Mouse (Mus musculus): ENCODE results near the gene Slc12a9. TPM values are rescaled to one million over a fixed set of nuclear protein-coding genes. Genes with fewer than 3 reads are reported as not detected.

The Slc12a9 gene
- total and polyA plus RNA-seq, 3 experiments = 8.8 to 12.1 TPM; not detected in 1

GRCm38 (mm10) chr5:137377603-137378002 is 44.2 kb upstream of the Slc12a9 start:
- TF ChIP-seq CHD1 (IDR thresholded peaks at IDR 0.05; ENCODE audit: low read depth, low read length) (no peak), USF2 (IDR thresholded peaks at IDR 0.05; ENCODE audit: borderline replicate concordance in 1 of 2, insufficient read depth in 1 of 2, low read depth in 1 of 2, low read length in 2 of 2) (no peak), NELFE (IDR thresholded peaks at IDR 0.05; ENCODE audit: low read depth, low read length) (no peak), GATA1 (IDR thresholded peaks at IDR 0.05; ENCODE audit: low read depth, low read length) (no peak), POLR2AphosphoS5 (IDR thresholded peaks at IDR 0.05; ENCODE audit: borderline replicate concordance, low read depth, low read length) (no peak), ZMIZ1 (IDR thresholded peaks at IDR 0.05; ENCODE audit: low read depth, low read length) (no peak), TBP (IDR thresholded peaks at IDR 0.05; ENCODE audit: low read depth, low read length) (no peak), RCOR1 (IDR thresholded peaks at IDR 0.05; ENCODE audit: low read depth, low read length) (no peak), MAX (IDR thresholded peaks at IDR 0.05; ENCODE audit: low read length) (no peak), NRF1 (IDR thresholded peaks at IDR 0.05; ENCODE audit: insufficient read depth, low read depth, low read length, poor library complexity, severe bottlenecking) (no peak), SMC3 (IDR thresholded peaks at IDR 0.05; ENCODE audit: low read depth, low read length) (no peak), UBTF (IDR thresholded peaks at IDR 0.05; ENCODE audit: borderline replicate concordance, insufficient read depth, low read depth, low read length) (no peak), ELF1 (IDR thresholded peaks at IDR 0.05; ENCODE audit: low read depth, low read length) (no peak), E2F4 (IDR thresholded peaks at IDR 0.05; ENCODE audit: borderline replicate concordance, low read depth, low read length) (no peak), ZC3H11A (IDR thresholded peaks at IDR 0.05; ENCODE audit: low read depth, low read length) (no peak), ETS1 (IDR thresholded peaks at IDR 0.05; ENCODE audit: low read depth, low read length) (no peak)

GRCm38 (mm10) chr5:137377176-137377575 is 43.8 kb upstream of the Slc12a9 start:
- H3K9me3 ChIP-seq (replicated peaks; ENCODE audit: insufficient read depth, low read length) = no peaks in the 10 kb centered on the region
- no peak overlapping the region for H3K9ac ChIP-seq (ENCODE audit: control insufficient read depth, low read depth, low read length, poor library complexity, severe bottlenecking)
- H3K4me3 ChIP-seq (ENCODE audit: control insufficient read depth in 1 of 2, insufficient read depth in 1 of 2, low read depth in 2 of 2, low read length in 2 of 2) = no peak overlapping the region
- H3K36me3 ChIP-seq (ENCODE audit: control insufficient read depth in 1 of 2, insufficient read depth in 2 of 2, low read length in 2 of 2) = no peaks in the 10 kb centered on the region
- no peak overlapping the region for H3K27ac ChIP-seq (ENCODE audit: control insufficient read depth, low read depth, low read length)
- no peak for TF ChIP-seq ELF1 (IDR thresholded peaks at IDR 0.05; ENCODE audit: low read depth, low read length)
- TF ChIP-seq MYB (IDR thresholded peaks at IDR 0.05; ENCODE audit: low read depth, low read length) = no peak
- no peak for TF ChIP-seq ZKSCAN1 (IDR thresholded peaks at IDR 0.05; ENCODE audit: low read depth, low read length)
- no peak for TF ChIP-seq MAFK (IDR thresholded peaks at IDR 0.05; ENCODE audit: borderline replicate concordance, low read depth, low read length)
- TF ChIP-seq MAZ (IDR thresholded peaks at IDR 0.05; ENCODE audit: low read depth, low read length) = no peak
- no peak for TF ChIP-seq GABPA (IDR thresholded peaks at IDR 0.05; ENCODE audit: low read depth, low read length)
- no peak for TF ChIP-seq TBP (IDR thresholded peaks at IDR 0.05; ENCODE audit: low read depth, low read length)
- no peak for TF ChIP-seq MYC (IDR thresholded peaks at IDR 0.05; ENCODE audit: low read depth, low read length)
- no peak for TF ChIP-seq CHD1 (IDR thresholded peaks at IDR 0.05; ENCODE audit: low read depth, low read length)
- TF ChIP-seq USF2 (IDR thresholded peaks at IDR 0.05; ENCODE audit: borderline replicate concordance in 1 of 2, insufficient read depth in 1 of 2, low read depth in 1 of 2, low read length in 2 of 2) = no peak
- no peaks in the 10 kb centered on the region for H3K79me2 ChIP-seq (ENCODE audit: control insufficient read depth, insufficient read depth, low read length, poor library complexity)
- no peaks in the 10 kb centered on the region for H3K4me1 ChIP-seq (ENCODE audit: control insufficient read depth in 1 of 2, insufficient read depth in 2 of 2, low read length in 2 of 2)
- peaks cover 1 to 7% of the 10 kb centered on the region in 2 experiments; a peak in 3 of 4 replicates for H3K27me3 ChIP-seq (ENCODE audit: control insufficient read depth in 1 of 2, insufficient read depth in 2 of 2, low read length in 2 of 2)
- no peak for DNase-seq (ENCODE audit: low read depth, low spot score)

More at GRCm38 (mm10) chr5:137377603-137378002, 44.2 kb upstream of the Slc12a9 start:
- H3K27me3 ChIP-seq (ENCODE audit: control insufficient read depth in 1 of 2, insufficient read depth in 2 of 2, low read length in 2 of 2) = peaks cover 1 to 7% of the 10 kb centered on the region in 2 experiments; a peak in 3 of 4 replicates
- no peak overlapping the region for H3K27ac ChIP-seq (ENCODE audit: control insufficient read depth, low read depth, low read length)
- no peak for DNase-seq (ENCODE audit: low read depth, low spot score)
- no peaks in the 10 kb centered on the region for H3K9me3 ChIP-seq (replicated peaks; ENCODE audit: insufficient read depth, low read length)
- no peak overlapping the region for H3K4me3 ChIP-seq (ENCODE audit: control insufficient read depth in 1 of 2, insufficient read depth in 1 of 2, low read depth in 2 of 2, low read length in 2 of 2)
- no peaks in the 10 kb centered on the region for H3K79me2 ChIP-seq (ENCODE audit: control insufficient read depth, insufficient read depth, low read length, poor library complexity)
- no peak overlapping the region for H3K9ac ChIP-seq (ENCODE audit: control insufficient read depth, low read depth, low read length, poor library complexity, severe bottlenecking)
- H3K4me1 ChIP-seq (ENCODE audit: control insufficient read depth in 1 of 2, insufficient read depth in 2 of 2, low read length in 2 of 2) = no peaks in the 10 kb centered on the region
- H3K36me3 ChIP-seq (ENCODE audit: control insufficient read depth in 1 of 2, insufficient read depth in 2 of 2, low read length in 2 of 2) = no peaks in the 10 kb centered on the region
